Mouse (Mus musculus): Measurements from ENCODE around the gene Itgb3. TPM values are rescaled to one million over a fixed set of nuclear protein-coding genes. Genes with fewer than 3 reads are reported as not detected.

Gene Itgb3
- polyA plus RNA-seq, 1 experiment from 2014 or later, result 3.7 TPM

DNA sequence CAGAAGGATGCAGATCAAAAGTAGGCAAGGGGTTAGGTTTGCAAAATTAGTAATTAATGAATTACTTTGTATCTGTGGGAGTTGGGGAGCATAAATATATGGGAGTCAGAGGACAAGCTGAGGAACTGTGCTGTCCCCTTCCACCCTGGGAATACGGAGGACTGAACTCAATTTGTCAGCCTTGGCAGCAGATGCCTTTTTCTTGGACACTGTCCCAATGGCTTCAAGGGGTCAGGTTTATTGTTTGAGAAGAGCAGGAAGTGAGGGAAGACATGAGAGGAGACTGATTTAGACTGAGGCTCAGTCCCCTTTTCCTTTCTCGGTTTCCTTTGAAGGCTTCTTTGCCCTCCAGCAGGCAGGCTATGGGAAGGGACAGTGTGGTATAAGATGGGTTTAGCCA, 35.2 kb upstream of the Itgb3 start:
- WGBS, result 80% methylated on average over 2 of the region's 2 CpGs
- Histone ChIP-seq H3K4me1 (peaks cover 8% of the 10 kb centered on the region; the same call in 1 of the 2 replicates), H3K9me3 (no peaks in the 10 kb centered on the region; the same call in 1 of the 2 replicates), H3K27ac (no peak overlapping the region), H3K36me3 (replicated peaks) (no peaks in the 10 kb centered on the region), H3K27me3 (ENCODE audit: poor library complexity, severe bottlenecking) (peaks cover 27% of the 10 kb centered on the region), H3K4me3 (no peak overlapping the region)
- DNase-seq (ENCODE audit: extremely low spot score, low spot score), result no peak

DNA sequence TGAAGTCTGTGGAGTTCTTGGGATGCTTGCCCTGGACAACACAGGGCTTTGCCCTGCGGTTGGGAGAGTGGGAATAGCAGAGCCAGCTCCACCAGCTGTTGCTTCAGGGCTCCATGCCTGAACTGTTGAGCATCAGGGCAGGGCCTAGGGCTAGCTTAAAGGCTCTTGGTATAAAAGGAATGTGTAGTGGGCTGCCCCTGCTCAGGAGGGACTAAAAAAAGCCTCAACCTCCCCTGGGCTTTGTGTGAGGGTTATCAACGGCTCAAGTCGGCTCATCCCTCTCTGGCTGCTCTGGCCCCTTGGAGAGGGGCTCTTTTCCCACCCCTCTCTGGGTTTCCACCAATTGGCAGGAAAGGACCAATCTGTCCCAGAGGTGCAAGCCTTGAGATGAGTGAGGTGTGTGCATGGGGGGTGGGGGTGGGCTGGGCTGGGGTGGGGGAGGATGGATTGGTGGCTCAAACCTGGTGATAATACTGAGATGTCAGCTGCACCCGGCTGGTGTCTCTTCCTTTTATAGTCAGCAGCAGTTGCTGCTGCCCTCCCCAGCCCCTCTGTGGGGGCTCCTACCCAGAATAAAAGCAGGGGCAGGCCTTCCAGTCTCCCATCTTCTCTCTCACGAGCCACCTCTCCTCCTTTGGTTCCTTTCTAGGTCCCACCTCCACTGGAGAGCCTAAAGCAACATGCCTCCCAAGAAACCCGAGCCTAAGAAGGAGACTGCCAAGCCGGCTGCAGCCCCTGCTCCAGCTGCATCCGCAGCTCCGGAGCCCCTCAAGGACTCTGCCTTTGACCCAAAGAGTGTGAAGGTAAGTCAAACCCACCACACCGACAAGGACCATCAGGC, 30.8 kb upstream of the Itgb3 start:
- Histone ChIP-seq H3K4me1 (peaks cover 9% of the 10 kb centered on the region), H3K36me3 (replicated peaks) (no peaks in the 10 kb centered on the region), H3K4me3 (no peak overlapping the region), H3K27ac (no peak overlapping the region), H3K9me3 (no peaks in the 10 kb centered on the region), H3K27me3 (ENCODE audit: poor library complexity, severe bottlenecking) (peaks cover 7% of the 10 kb centered on the region)
- 48% methylated on average over 10 of the region's 10 CpGs for WGBS
- DNase-seq (ENCODE audit: extremely low spot score, low spot score), result no peak

DNA sequence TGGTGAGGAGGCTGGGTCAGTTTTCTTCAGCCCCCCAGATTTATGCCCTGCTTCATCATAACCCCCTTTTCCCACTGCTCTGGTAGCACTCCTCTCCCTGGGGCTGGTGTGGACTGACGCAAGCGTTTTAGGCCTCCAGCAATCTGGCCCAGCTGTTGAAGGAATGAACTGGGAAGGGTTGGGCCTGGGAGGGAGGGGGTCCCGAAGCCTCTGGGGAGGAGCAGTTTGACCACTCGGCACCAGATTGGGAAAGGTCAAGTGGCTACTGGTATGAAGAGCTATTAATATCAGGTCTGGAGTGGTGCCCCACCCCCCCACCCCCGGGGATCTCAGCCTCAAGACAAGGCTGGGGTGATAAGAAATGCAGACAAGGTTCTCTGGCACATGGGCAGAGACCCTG, 29.7 kb upstream of the Itgb3 start:
- DNase-seq (ENCODE audit: extremely low spot score, low spot score), result no peak
- H3K4me3 ChIP-seq, result no peak overlapping the region
- no peaks in the 10 kb centered on the region for H3K9me3 ChIP-seq
- H3K27me3 ChIP-seq (ENCODE audit: poor library complexity, severe bottlenecking), result no peaks in the 10 kb centered on the region
- no peak overlapping the region for H3K27ac ChIP-seq
- peaks cover 9% of the 10 kb centered on the region for H3K4me1 ChIP-seq
- H3K36me3 ChIP-seq (replicated peaks), result no peaks in the 10 kb centered on the region
- 74% methylated on average over 5 of the region's 5 CpGs for WGBS

DNA sequence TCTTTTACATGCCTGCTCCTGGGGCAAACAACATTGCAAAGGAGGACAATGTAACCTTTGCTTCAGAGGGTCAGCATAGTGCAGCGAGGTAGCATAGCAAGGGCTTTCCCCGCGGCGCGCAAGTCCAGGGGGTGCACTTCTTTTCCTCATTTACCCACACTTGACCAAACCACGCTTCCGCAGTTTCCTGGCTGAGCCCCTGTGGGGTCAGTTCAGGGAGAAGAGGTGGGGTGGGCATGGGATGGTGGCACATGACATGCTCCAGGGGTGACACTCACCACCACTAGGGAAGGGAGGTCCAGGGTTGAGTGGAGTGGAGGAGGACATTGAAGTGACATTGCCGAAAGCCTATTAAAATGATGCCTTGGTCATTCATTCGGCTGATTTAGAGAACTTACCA, 28.7 kb upstream of the Itgb3 start:
- no peaks in the 10 kb centered on the region for H3K9me3 ChIP-seq
- H3K27ac ChIP-seq, result no peak overlapping the region
- H3K36me3 ChIP-seq (replicated peaks), result no peaks in the 10 kb centered on the region
- no peaks in the 10 kb centered on the region for H3K27me3 ChIP-seq (ENCODE audit: poor library complexity, severe bottlenecking)
- DNase-seq (ENCODE audit: extremely low spot score, low spot score), result no peak
- peaks cover 9% of the 10 kb centered on the region for H3K4me1 ChIP-seq
- H3K4me3 ChIP-seq, result no peak overlapping the region
- 91% methylated on average over 9 of the region's 9 CpGs for WGBS

DNA sequence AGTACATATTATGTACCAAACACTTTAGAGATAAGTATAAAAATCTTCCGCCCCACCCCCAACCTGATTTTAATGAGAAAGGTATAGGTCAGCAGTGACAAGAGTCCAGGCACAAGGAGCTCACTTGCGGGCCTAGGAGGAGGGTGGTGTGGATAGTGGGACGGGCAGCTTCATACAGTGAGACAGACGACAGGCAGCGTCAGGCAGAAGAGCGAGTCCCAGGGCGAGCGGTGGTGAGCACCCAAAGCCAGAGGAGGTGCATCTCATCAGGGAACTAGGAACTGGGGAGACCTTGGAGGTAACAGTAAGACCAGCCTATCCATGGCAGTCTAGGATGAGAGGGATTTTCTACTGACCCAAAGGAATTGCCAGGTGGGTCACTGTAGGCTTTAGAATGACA, 28.2 kb upstream of the Itgb3 start:
- 94% methylated on average over 8 of the region's 8 CpGs for WGBS
- Histone ChIP-seq H3K9me3 (no peaks in the 10 kb centered on the region), H3K27ac (no peak overlapping the region), H3K27me3 (ENCODE audit: poor library complexity, severe bottlenecking) (no peaks in the 10 kb centered on the region), H3K4me1 (peaks cover 9% of the 10 kb centered on the region), H3K4me3 (no peak overlapping the region), H3K36me3 (replicated peaks) (no peaks in the 10 kb centered on the region)
- DNase-seq (ENCODE audit: extremely low spot score, low spot score), result no peak

DNA sequence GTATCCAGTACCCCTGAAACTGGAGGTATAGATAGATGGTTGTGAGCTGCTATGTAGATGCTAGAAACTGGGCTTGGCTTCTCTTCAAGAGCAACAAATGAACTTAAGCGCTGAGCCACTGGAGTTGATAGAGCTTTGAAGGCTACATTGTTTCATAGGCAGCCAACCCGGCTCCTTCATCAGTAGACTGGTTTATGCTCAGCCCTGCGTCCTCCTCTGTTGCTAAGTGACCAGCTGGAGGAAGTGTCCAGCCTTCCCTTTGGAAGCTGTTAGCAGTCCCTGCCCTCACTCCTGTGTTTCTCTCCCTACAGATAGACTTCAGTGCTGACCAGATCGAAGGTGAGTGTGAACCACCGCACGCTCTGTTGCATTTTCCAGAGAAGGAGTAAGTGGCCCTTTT, 27.7 kb upstream of the Itgb3 start:
- H3K4me1 ChIP-seq, result peaks cover 9% of the 10 kb centered on the region
- no peaks in the 10 kb centered on the region for H3K27me3 ChIP-seq (ENCODE audit: poor library complexity, severe bottlenecking)
- no peak overlapping the region for H3K4me3 ChIP-seq
- WGBS, result 87% methylated on average over 6 of the region's 6 CpGs
- no peak for DNase-seq (ENCODE audit: extremely low spot score, low spot score)
- H3K9me3 ChIP-seq, result no peaks in the 10 kb centered on the region
- H3K36me3 ChIP-seq (replicated peaks), result no peaks in the 10 kb centered on the region
- H3K27ac ChIP-seq, result no peak overlapping the region

DNA sequence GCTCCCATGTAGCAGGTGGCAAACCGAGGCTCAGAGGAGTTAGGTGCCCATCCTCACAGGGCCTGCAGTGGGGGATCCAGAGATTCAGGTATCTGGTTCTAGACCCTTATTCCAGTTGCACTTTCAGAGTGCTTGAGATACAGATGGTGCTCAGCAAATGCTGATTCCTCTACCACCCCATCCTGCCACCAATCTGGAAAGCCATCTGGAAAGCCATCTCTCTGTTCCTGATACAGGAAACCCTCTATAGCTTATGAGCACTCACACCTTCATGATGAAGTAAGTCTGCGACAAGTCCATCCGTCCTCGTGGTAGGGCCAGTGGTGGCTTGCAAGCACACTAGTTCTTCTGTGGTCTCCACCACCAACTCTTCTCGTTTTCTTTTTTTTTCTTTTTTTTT, 27.2 kb upstream of the Itgb3 start:
- no peak overlapping the region for H3K4me3 ChIP-seq
- 94% methylated on average over 5 of the region's 5 CpGs for WGBS
- H3K9me3 ChIP-seq, result no peaks in the 10 kb centered on the region
- no peaks in the 10 kb centered on the region for H3K27me3 ChIP-seq (ENCODE audit: poor library complexity, severe bottlenecking)
- no peak overlapping the region for H3K27ac ChIP-seq
- DNase-seq (ENCODE audit: extremely low spot score, low spot score), result no peak
- peaks cover 9% of the 10 kb centered on the region for H3K4me1 ChIP-seq
- H3K36me3 ChIP-seq (replicated peaks), result no peaks in the 10 kb centered on the region

DNA sequence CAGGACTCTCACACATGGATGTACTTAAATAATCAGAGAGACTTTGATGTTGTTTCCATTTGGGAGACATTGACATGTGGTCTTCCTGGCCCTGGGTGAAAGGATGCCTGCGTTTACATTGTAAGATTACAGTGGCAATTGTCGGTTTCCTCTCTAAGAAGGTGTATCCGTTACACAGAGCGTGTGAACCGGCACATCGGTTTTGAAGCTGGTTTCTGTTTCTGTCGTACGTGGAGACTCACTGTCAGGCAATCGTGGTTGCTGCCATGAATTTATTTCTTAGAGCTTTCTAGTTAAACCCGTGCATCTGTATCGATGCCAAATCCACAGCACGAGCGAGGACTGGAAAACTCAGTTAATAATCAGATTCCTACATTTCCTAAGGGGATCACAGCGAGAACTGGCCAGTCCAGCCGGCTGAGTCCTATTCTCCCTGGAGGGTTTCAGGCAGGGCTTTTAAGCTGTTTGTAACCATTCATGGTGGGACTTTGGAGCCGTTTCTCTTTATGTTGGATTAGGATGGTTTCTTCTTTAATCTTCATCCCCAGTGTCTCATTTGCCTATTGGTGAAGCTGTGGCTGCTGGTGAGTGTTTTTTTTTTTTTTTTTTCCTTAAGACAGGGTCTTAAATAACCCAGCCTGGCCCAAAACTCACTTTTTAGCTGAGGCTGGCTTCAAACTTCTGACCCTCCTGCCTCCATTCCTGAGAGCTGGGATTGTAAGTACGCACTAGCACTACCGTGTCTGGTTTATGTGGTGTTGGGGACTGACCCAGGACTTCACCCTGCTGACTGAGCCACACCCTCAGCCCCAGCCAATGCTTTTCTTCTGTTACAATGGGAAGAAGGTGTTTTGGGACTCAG, 26.1 kb upstream of the Itgb3 start:
- 80% methylated on average over 18 of the region's 18 CpGs for WGBS
- Histone ChIP-seq H3K27ac (no peak overlapping the region), H3K27me3 (ENCODE audit: poor library complexity, severe bottlenecking) (no peaks in the 10 kb centered on the region), H3K4me3 (no peak overlapping the region), H3K36me3 (replicated peaks) (no peaks in the 10 kb centered on the region), H3K9me3 (no peaks in the 10 kb centered on the region), H3K4me1 (peaks cover 9% of the 10 kb centered on the region)
- no peak for DNase-seq (ENCODE audit: extremely low spot score, low spot score)

DNA sequence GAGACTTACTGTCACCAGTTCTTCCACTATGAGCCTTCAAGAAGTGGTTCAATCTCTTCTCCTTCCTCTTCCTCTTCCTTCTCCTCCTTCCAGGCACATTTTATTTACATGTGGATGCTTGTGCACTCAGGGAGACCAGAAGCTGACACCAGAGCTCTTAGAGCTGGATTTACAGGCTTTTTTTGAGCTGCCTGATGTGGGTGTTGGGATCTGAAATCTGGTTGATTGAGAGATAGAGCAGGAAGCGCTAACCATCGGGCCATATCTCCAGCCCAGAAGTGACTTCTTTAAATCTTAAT, 25.5 kb upstream of the Itgb3 start:
- Histone ChIP-seq H3K4me1 (peaks cover 7% of the 10 kb centered on the region), H3K4me3 (no peak overlapping the region), H3K27ac (no peak overlapping the region), H3K36me3 (replicated peaks) (no peaks in the 10 kb centered on the region), H3K27me3 (ENCODE audit: poor library complexity, severe bottlenecking) (no peaks in the 10 kb centered on the region), H3K9me3 (no peaks in the 10 kb centered on the region)
- DNase-seq (ENCODE audit: extremely low spot score, low spot score), result no peak
- 89% methylated on average over 2 of the region's 2 CpGs for WGBS

DNA sequence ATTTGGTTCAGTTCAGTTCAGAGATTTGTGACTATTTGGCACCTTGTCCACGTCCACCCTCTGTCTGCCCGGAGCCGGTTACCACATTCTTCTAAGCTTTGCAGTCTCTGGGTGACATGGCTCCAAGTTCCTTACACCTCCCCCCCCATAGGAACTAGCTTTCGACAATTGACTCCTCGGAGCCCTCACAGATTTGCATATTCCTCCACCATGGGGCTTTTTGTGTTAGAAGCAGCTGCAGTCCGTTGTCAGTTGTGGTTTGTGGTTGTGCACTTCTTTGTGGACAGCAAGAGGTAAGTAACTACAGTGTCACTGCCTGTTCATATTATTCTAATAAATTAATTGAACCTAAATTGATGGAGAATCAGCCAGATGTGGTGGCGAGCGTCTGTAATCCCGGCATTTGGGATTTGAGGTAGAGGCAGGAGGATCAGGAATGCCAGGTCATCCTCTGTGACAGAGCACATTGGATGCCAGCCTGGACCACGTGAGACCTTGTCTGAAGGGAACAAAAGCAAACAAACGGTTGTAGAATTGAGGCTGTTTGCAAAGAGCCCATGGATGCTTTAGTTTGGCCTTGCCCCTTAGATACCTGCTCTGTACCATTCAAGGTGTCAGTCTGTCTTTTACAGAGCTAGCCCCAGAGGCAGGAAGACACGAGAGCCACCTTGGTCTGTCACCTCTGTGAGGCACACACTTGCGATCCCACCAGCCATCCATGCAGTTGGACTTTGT, 25.0 kb upstream of the Itgb3 start:
- no peak for DNase-seq (ENCODE audit: extremely low spot score, low spot score)
- Histone ChIP-seq H3K36me3 (replicated peaks) (no peaks in the 10 kb centered on the region), H3K4me1 (peaks cover 5% of the 10 kb centered on the region), H3K4me3 (no peak overlapping the region), H3K27me3 (ENCODE audit: poor library complexity, severe bottlenecking) (no peaks in the 10 kb centered on the region), H3K9me3 (peaks cover under 1% of the 10 kb centered on the region; the same call in 1 of the 2 replicates), H3K27ac (no peak overlapping the region)
- WGBS, result 69% methylated on average over 13 of the region's 13 CpGs

DNA sequence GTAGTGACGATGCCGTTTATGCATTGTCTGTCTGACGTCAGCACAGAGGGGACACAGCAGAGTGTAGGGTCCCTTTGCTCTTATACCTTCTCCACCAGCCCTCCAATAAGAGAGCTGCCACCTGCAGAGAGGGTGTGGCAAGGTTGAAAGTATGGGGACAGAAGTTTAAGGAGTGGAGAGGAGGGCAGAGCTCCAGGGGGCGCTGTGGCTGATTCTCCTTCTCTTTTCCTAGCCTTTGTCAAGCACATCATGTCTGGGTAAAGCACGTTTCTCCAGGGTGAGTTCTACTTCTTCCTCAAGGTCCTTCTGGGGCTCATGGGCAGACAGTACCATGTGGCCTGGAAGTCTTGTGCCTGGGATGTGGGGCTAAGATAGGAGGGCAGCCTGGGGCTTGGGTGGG, 22.3 kb upstream of the Itgb3 start:
- DNase-seq (ENCODE audit: extremely low spot score, low spot score), result no peak
- WGBS, result 72% methylated on average over 5 of the region's 5 CpGs
- H3K27me3 ChIP-seq (ENCODE audit: poor library complexity, severe bottlenecking), result no peaks in the 10 kb centered on the region

DNA sequence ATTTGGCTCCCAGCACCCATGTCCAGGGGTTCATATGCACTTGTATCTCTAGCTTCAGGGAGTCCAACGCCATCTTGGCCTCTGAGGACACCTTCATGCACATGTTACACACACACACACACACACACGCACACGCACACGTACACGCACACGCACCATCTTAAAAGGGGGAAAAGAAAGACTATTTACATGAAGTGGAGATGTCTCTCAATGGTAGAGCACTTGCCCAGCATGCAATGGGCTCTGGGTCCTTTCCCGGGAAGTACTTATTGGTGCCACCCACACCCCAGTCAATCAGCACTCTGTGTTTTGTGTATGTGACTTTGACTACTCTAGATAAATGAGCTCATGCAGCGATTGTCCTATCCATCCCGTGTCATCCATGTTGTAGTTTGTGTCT, 19.9 kb upstream of the Itgb3 start:
- H3K36me3 ChIP-seq (replicated peaks), result no peaks in the 10 kb centered on the region
- H3K9me3 ChIP-seq, result peaks cover 13% of the 10 kb centered on the region
- H3K27ac ChIP-seq, result no peak overlapping the region
- WGBS, result 96% methylated on average over 9 of the region's 9 CpGs
- no peaks in the 10 kb centered on the region for H3K27me3 ChIP-seq (ENCODE audit: poor library complexity, severe bottlenecking)
- DNase-seq (ENCODE audit: extremely low spot score, low spot score), result no peak
- no peak overlapping the region for H3K4me3 ChIP-seq
- H3K4me1 ChIP-seq, result no peaks in the 10 kb centered on the region; the same call in 1 of the 2 replicates

More for the DNA sequence above, 22.3 kb upstream of the Itgb3 start:
- Histone ChIP-seq H3K4me1 (no peaks in the 10 kb centered on the region), H3K27ac (no peak overlapping the region), H3K36me3 (replicated peaks) (no peaks in the 10 kb centered on the region), H3K4me3 (no peak overlapping the region), H3K9me3 (peaks cover 13% of the 10 kb centered on the region)

Measured in forebrain, embryonic 10.5 days (tissue).